Mouse (Mus musculus): ENCODE data around the gene Cdyl2. TPM values are rescaled to one million over a fixed set of nuclear protein-coding genes. Genes with fewer than 3 reads are reported as not detected.
A peak's percentile ranks its signal among the peaks of the same experiment; 100 is the strongest.

Cdyl2 gene
- polyA plus RNA-seq, 1 experiment from 2014 or later = 11.7 TPM

DNA sequence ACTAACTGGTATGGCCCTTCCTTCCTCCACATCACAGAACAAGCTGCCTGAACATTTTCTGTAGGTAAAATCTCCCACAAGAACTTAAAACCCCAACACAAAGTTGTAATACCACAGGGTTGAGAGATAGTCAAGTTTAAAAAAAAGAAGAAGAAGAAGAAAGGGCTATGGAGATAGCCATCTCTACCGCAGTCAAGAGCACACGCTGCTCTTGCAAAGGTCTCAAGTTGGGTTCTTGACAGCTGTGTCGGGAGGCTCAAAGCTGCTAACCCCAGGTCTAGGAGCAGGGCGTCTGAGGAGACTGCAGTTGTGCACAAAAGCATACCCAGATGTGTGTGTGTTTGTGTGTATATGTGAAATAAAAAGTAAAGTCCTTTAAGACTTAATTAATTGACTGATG is 142.2 kb downstream of the Cdyl2 start:
- no peak overlapping the region for H3K4me2 ChIP-seq (replicated peaks; ENCODE audit: low read depth, low read length)
- no peaks in the 10 kb centered on the region for H3K9me3 ChIP-seq (ENCODE audit: low read length)
- no peaks in the 10 kb centered on the region; the same call in 1 of the 2 replicates for H3K4me1 ChIP-seq (ENCODE audit: insufficient read depth, low read depth, low read length)
- 76% methylated on average over 4 of the region's 4 CpGs for WGBS
- H3K27me3 ChIP-seq (replicated peaks; ENCODE audit: insufficient read depth, low read length) = no peaks in the 10 kb centered on the region
- DNase-seq (ENCODE audit: low spot score) (no peak), ATAC-seq (no peak)
- TF ChIP-seq CTCF (IDR thresholded peaks at IDR 0.05) (no peak), EP300 (IDR thresholded peaks at IDR 0.05) (no peak)
- no peak overlapping the region for H3K27ac ChIP-seq (ENCODE audit: low read length)
- no peaks in the 10 kb centered on the region for H3K36me3 ChIP-seq (ENCODE audit: insufficient read depth, low read length)
- H3K4me3 ChIP-seq (ENCODE audit: low read depth, low read length) = no peak overlapping the region
- H3K9ac ChIP-seq (replicated peaks; ENCODE audit: low read depth) = no peak overlapping the region

DNA sequence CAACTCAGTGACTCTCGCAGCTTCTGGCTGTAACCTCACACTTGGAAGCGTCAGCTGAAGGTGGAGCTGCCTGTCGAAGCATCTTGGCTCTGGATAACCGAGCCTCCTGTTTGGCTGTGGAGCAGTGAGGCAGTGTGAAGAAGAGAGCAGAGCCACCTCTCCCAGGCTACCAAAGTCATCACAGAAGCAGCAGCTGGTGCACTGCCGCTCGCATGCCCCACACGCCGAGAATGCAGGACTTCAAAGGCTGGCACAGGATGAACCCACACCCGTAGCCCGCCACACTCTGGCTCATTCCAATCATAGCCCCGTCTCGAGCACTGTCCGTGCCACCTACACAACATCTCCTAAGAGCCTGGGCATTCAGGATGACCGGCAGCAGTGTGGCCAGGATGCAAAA is 142.7 kb downstream of the Cdyl2 start:
- Histone ChIP-seq H3K4me1 (ENCODE audit: insufficient read depth, low read depth, low read length) (no peaks in the 10 kb centered on the region; the same call in 1 of the 2 replicates), H3K36me3 (ENCODE audit: insufficient read depth, low read length) (no peaks in the 10 kb centered on the region), H3K9ac (replicated peaks; ENCODE audit: low read depth) (no peak overlapping the region), H3K27me3 (replicated peaks; ENCODE audit: insufficient read depth, low read length) (no peaks in the 10 kb centered on the region), H3K4me3 (ENCODE audit: low read depth, low read length) (no peak overlapping the region), H3K9me3 (ENCODE audit: low read length) (no peaks in the 10 kb centered on the region), H3K4me2 (replicated peaks; ENCODE audit: low read depth, low read length) (no peak overlapping the region), H3K27ac (ENCODE audit: low read length) (no peak overlapping the region)
- no peak for ATAC-seq
- 68% methylated on average over 14 of the region's 14 CpGs for WGBS
- no peak for TF ChIP-seq EP300 (IDR thresholded peaks at IDR 0.05)
- no peak for TF ChIP-seq CTCF (IDR thresholded peaks at IDR 0.05)
- no peak for DNase-seq (ENCODE audit: low spot score)

DNA sequence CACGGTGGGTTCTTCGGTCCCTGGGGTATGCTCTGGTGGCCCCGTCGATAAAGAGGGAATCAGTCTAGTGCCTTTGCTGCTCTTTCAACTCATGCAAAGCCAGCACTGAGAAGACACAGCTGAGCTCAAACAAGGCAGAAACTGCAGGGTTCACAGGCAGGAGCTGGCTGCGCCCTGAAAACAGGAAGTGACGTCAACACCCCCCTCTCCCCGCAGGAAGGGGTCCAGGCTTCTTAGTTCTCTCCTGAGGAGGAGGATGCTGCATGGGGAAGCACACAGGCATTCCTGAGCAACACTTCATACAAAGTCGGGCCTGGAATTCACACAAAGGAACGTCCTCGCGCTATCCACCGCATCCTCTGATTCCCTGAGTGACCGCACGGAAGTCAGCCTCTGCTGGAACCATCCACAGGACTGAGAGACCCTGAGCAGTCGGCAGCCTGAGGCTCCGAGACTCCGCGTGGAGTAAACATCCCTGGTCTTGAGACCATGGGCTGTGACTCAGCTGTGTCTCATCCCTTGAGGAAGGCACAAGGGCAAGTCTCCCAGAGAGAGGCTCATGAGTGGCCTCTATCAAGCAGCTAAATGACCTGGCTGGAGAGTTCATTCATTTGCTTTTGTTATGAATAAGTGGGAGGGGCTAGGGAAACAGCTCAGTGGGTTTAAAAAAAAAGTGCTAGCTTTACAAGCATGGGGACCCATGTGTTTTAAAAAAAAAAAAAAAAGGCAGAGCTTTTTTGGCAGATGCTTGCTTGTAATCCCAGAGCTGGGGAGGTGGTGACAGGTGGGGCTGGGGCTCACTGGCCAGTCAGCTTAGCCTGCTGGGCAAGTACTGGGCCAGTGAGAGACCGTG is 144.9 kb downstream of the Cdyl2 start:
- DNase-seq (ENCODE audit: low spot score) = peak; percentile 26
- Histone ChIP-seq H3K9ac (replicated peaks; ENCODE audit: low read depth) (no peak overlapping the region), H3K27me3 (replicated peaks; ENCODE audit: insufficient read depth, low read length) (no peaks in the 10 kb centered on the region), H3K4me3 (ENCODE audit: low read depth, low read length) (no peak overlapping the region), H3K9me3 (ENCODE audit: low read length) (no peaks in the 10 kb centered on the region), H3K4me2 (replicated peaks; ENCODE audit: low read depth, low read length) (0 out of 2 replicates have a peak overlapping the region, but pooled peaks have one; percentile 19), H3K4me1 (ENCODE audit: insufficient read depth, low read depth, low read length) (no peaks in the 10 kb centered on the region; the same call in 1 of the 2 replicates), H3K27ac (ENCODE audit: low read length) (no peak overlapping the region), H3K36me3 (ENCODE audit: insufficient read depth, low read length) (0 out of 2 replicates have a peak, but pooled peaks cover under 1% of the 10 kb centered on the region)
- peak; percentile 43 for ATAC-seq
- WGBS = 64% methylated on average over 19 of the region's 19 CpGs
- no peak for TF ChIP-seq CTCF (IDR thresholded peaks at IDR 0.05)
- TF ChIP-seq EP300 (IDR thresholded peaks at IDR 0.05) = no peak

DNA sequence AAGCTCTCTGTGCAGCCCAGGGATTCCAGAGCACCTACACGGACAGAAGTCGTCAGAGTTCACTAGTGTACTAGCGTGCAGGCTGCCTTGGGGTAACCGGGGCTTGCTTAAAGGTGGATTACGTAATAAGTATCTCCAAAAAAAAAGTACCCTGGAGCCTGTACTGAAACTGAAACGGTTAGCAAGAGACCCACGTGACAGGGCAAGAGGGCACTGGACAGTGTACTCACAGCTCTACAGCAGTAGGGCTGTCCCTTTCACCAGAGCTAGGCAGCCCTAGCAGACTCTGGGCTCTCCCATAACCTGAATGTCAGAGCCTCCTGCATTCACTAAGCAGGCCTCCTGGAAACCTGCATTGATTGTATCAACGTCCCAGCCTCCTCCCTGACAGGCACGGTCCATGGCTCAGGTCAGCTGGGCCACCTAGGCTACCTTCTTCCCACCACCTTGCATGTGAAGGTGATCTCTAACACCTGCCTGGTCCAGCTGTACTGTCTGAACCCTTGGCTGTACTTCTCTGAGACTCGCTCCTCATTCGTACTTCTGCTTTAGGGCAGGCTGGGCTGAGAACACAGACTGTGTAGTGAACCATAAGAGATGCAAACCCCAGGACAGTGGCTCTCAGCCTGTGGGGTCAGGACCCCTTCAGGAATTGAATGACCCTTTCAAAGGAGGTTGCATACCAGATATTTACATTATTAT is 151.3 kb downstream of the Cdyl2 start:
- no peaks in the 10 kb centered on the region for H3K9me3 ChIP-seq (ENCODE audit: low read length)
- H3K27ac ChIP-seq (ENCODE audit: low read length) = no peak overlapping the region
- DNase-seq (ENCODE audit: low spot score) = peak; percentile 69
- TF ChIP-seq EP300 (IDR thresholded peaks at IDR 0.05) (no peak), CTCF (IDR thresholded peaks at IDR 0.05) (no peak)
- no peaks in the 10 kb centered on the region for H3K27me3 ChIP-seq (replicated peaks; ENCODE audit: insufficient read depth, low read length)
- peaks cover 6% of the 10 kb centered on the region; the same call in 1 of the 2 replicates for H3K36me3 ChIP-seq (ENCODE audit: insufficient read depth, low read length)
- WGBS = 67% methylated on average over 11 of the region's 11 CpGs
- no peak overlapping the region for H3K4me2 ChIP-seq (replicated peaks; ENCODE audit: low read depth, low read length)
- ATAC-seq = peak; percentile 75
- H3K4me3 ChIP-seq (ENCODE audit: low read depth, low read length) = no peak overlapping the region
- H3K4me1 ChIP-seq (ENCODE audit: insufficient read depth, low read depth, low read length) = no peaks in the 10 kb centered on the region
- no peak overlapping the region for H3K9ac ChIP-seq (replicated peaks; ENCODE audit: low read depth)

DNA sequence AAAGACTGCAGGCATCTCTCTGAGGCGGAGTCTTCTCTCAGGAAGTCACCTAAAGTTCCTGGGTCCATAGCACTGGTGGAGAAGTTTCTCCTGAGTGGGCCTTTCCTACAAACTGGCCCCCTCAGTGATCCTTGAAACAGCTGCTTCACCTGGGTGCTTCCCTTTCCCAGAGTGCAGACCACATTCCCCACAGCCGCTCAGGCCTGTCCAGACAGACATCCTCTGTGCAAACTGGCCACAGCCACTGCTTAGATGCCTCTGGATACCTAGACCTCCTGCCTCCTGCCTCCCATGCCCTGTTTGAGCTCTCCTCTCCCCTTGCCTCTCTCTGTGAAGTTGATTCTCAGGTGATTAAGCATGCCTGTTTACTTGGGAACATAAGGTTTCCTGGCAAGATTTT is 156.1 kb downstream of the Cdyl2 start:
- H3K27ac ChIP-seq (ENCODE audit: low read length) = no peak overlapping the region
- no peak overlapping the region for H3K4me3 ChIP-seq (ENCODE audit: low read depth, low read length)
- no peak overlapping the region for H3K9ac ChIP-seq (replicated peaks; ENCODE audit: low read depth)
- ATAC-seq (no peak), DNase-seq (ENCODE audit: low spot score) (no peak)
- 93% methylated on average over 2 of the region's 2 CpGs for WGBS
- no peaks in the 10 kb centered on the region for H3K9me3 ChIP-seq (ENCODE audit: low read length)
- H3K36me3 ChIP-seq (ENCODE audit: insufficient read depth, low read length) = no peaks in the 10 kb centered on the region; the same call in 1 of the 2 replicates
- H3K4me1 ChIP-seq (ENCODE audit: insufficient read depth, low read depth, low read length) = no peaks in the 10 kb centered on the region
- H3K4me2 ChIP-seq (replicated peaks; ENCODE audit: low read depth, low read length) = no peak overlapping the region
- no peaks in the 10 kb centered on the region for H3K27me3 ChIP-seq (replicated peaks; ENCODE audit: insufficient read depth, low read length)
- TF ChIP-seq EP300 (IDR thresholded peaks at IDR 0.05) (no peak), CTCF (IDR thresholded peaks at IDR 0.05) (no peak)

DNA sequence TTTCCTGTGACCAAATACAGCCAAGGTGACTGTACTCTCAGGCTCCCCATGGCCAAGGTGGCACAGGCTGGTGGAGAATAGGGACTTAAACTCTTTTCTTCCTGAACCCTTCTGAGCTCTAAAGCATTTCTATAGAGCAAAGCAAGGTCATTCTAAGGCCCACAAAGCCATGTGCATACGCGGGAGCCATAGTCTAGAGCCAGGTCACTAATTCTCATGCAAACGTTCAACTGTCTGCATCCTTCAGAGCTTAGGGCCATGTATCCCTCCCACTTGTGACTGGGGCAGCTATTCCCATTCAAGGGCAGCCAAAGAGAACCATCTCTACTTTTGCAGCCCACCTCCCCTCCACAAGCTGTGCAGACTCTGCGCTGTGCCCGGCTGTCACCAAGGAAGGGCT is 159.7 kb downstream of the Cdyl2 start:
- H3K36me3 ChIP-seq (ENCODE audit: insufficient read depth, low read length) = no peaks in the 10 kb centered on the region
- no peak overlapping the region for H3K4me3 ChIP-seq (ENCODE audit: low read depth, low read length)
- H3K9me3 ChIP-seq (ENCODE audit: low read length) = no peaks in the 10 kb centered on the region
- no peak for DNase-seq (ENCODE audit: low spot score)
- no peak overlapping the region for H3K9ac ChIP-seq (replicated peaks; ENCODE audit: low read depth)
- TF ChIP-seq EP300 (IDR thresholded peaks at IDR 0.05) = no peak
- TF ChIP-seq CTCF (IDR thresholded peaks at IDR 0.05) = no peak
- WGBS = 92% methylated on average over 5 of the region's 5 CpGs
- ATAC-seq = no peak
- no peak overlapping the region for H3K4me2 ChIP-seq (replicated peaks; ENCODE audit: low read depth, low read length)
- no peaks in the 10 kb centered on the region for H3K4me1 ChIP-seq (ENCODE audit: insufficient read depth, low read depth, low read length)
- no peaks in the 10 kb centered on the region for H3K27me3 ChIP-seq (replicated peaks; ENCODE audit: insufficient read depth, low read length)
- H3K27ac ChIP-seq (ENCODE audit: low read length) = no peak overlapping the region

Data from lung, postnatal 0 days (tissue).